In genomic region chr11:59405761-59406160, GRCm38 (mm10) we compare ENCODE assay signal across 26 mouse cellular contexts. TPM values are rescaled to one million over a fixed set of nuclear protein-coding genes. Genes with fewer than 3 reads are reported as not detected.
"Had no signal": no experiment of that assay in that cellular context is flagged by ENCODE, and none has a peak within 500 bp of the region (broad histone marks: within the 10 kb centered on the region; RNA-seq: fewer than 3 reads in every experiment).

No protein-coding gene starts in this region.

- H3K9me3 ChIP-seq: midbrain, embryonic 10.5 days; midbrain, embryonic 12.5 days; neural tube, embryonic 13.5 days; neural tube, embryonic 15.5 days had no signal

- H3K9ac ChIP-seq: lung, embryonic 14.5 days; midbrain, embryonic 12.5 days; neural tube, embryonic 13.5 days; neural tube, embryonic 15.5 days had no signal

- H3K27me3 ChIP-seq: midbrain, embryonic 12.5 days; neural tube, embryonic 13.5 days; neural tube, embryonic 15.5 days had no signal

- H3K4me3 ChIP-seq: midbrain, embryonic 10.5 days; midbrain, embryonic 12.5 days; myocyte; neural tube, embryonic 13.5 days; neural tube, embryonic 15.5 days had no signal

- H3K27ac ChIP-seq: midbrain, embryonic 10.5 days; midbrain, embryonic 12.5 days; neural tube, embryonic 13.5 days; neural tube, embryonic 15.5 days had no signal

- ATAC-seq: midbrain, embryonic 16.5 days had no signal

- H3K4me2 ChIP-seq: lung, embryonic 14.5 days; midbrain, embryonic 12.5 days; neural tube, embryonic 13.5 days; neural tube, embryonic 15.5 days had no signal

- H3K4me1 ChIP-seq: midbrain, embryonic 10.5 days; midbrain, embryonic 12.5 days; neural tube, embryonic 13.5 days; neural tube, embryonic 15.5 days had no signal

- DNase-seq: lung, embryonic 14.5 days; lung, postnatal 10 days; lung, postnatal 4 days; midbrain, embryonic 14.5 days; retina, postnatal 1 day; right cerebral cortex, adult 18-20 months; right cerebral cortex, postnatal 25 days; right cerebral cortex, postnatal 4 days; spleen, adult 18-20 months; thymus, adult 18-20 months; thymus, postnatal 14 days; thymus, postnatal 36 days had no signal

RNA-seq across cellular contexts. Expression of gene Prss38, which starts 30.3 kb away (rescaled TPM):
- total RNA-seq: megakaryocyte, adult 5-6 weeks; megakaryocyte-erythroid progenitor cell, adult 5-6 weeks had no signal
- polyA plus RNA-seq: lung, embryonic 14.5 days; lung, embryonic 16.5 days; midbrain, embryonic 10.5 days; midbrain, embryonic 16.5 days; myocyte; neural tube, embryonic 11.5 days; neural tube, embryonic 13.5 days; neural tube, embryonic 15.5 days; small intestine, adult 2 months; stomach, embryonic 14.5 days; stomach, embryonic 16.5 days; thymus, postnatal 0 days had no signal
